Mouse (Mus musculus) C2C12 (cell line): ENCODE measurements at regions not wholly inside any gene's neighbourhood (a gene's known extent, or its start where the extent isn't known, plus 50 kb on each side); places are given as distances from the start of the nearest gene placed in this dataset.

Source experiments
- H3K27me3 ChIP-seq: one replicate; pipeline ENCODE4 v1.6.1; 2011; ENCODE audit not compliant: control insufficient read depth, insufficient read depth, insufficient read length
- H3K36me3 ChIP-seq: one replicate; pipeline ENCODE4 v1.6.1; 2011; ENCODE audit not compliant: control insufficient read depth, insufficient read depth
- H3K4me3 ChIP-seq: one replicate; pipeline ENCODE4 v1.5.1; 2011; ENCODE audit warnings: mild to moderate bottlenecking, control low read depth; ENCODE audit not compliant: poor library complexity, insufficient read depth, severe bottlenecking
- H3K79me2 ChIP-seq: one replicate; pipeline ENCODE4 v1.6.1; 2011; ENCODE audit not compliant: control insufficient read depth, insufficient read depth
- H3K79me3 ChIP-seq: one replicate; pipeline ENCODE4 v1.6.1; 2011; ENCODE audit warnings: low read depth, control low read depth
- H3ac ChIP-seq: one replicate; pipeline ENCODE3; 2011; ENCODE audit warnings: low read depth; ENCODE audit not compliant: control insufficient read depth, insufficient read length
- CEBPB ChIP-seq: IDR thresholded peaks from one replicate; pipeline ENCODE4 v1.6.1; 2011; ENCODE audit warnings: low read depth, mild to moderate bottlenecking, control low read depth, moderate library complexity
- CTCF ChIP-seq: IDR thresholded peaks from one replicate; pipeline ENCODE4 v1.5.1; 2011; ENCODE audit not compliant: control insufficient read depth, insufficient read depth, insufficient read length
- FOSL1 ChIP-seq: IDR thresholded peaks from one replicate; pipeline ENCODE4 v1.8.0; 2011; ENCODE audit warnings: mild to moderate bottlenecking, low read length; ENCODE audit not compliant: poor library complexity, insufficient read depth, severe bottlenecking
- MAX ChIP-seq: IDR thresholded peaks from one replicate; pipeline ENCODE4 v1.6.1; 2011; ENCODE audit warnings: mild to moderate bottlenecking, control low read depth
- MYOD1 ChIP-seq: IDR thresholded peaks from one replicate; pipeline ENCODE4 v1.6.1; 2011; ENCODE audit warnings: low read depth; ENCODE audit not compliant: control insufficient read depth, insufficient read length
- MYOG ChIP-seq: IDR thresholded peaks from one replicate; pipeline ENCODE4 v1.6.1; 2011; ENCODE audit not compliant: control insufficient read depth, insufficient read length; ENCODE audit errors: extremely low read depth
- USF1 ChIP-seq: IDR thresholded peaks from one replicate; pipeline ENCODE4 v1.6.1; 2011; ENCODE audit warnings: low read depth, mild to moderate bottlenecking, control low read depth, moderate library complexity

DNA sequence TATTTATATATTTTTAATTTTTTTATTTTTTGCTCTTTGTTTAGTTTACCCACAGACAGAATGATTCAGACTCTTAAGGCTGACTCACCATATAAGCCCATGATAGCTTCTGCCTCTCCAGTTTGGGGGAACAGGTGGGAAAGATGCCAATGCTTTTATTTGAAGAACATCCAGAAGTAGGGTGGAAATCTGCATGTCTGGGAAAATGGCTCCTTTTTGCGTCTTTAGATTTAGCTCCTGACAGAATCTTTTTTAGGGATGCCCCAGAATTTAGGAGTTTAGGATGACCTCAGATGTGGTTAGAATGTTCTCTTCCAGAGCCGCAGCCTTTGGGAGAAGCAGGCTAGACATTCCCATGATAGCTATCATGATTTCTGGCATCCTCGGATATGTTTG, 167.9 kb upstream of the Tgfbr2 start:
- Histone ChIP-seq H3K79me3 (no peaks in the 10 kb centered on the region), H3K27me3 (no peaks in the 10 kb centered on the region), H3K4me3 (no peak overlapping the region), H3K36me3 (no peaks in the 10 kb centered on the region), H3ac (no peak overlapping the region), H3K79me2 (no peaks in the 10 kb centered on the region)
- TF ChIP-seq CTCF (no peak), FOSL1 (peak; percentile 9)

DNA sequence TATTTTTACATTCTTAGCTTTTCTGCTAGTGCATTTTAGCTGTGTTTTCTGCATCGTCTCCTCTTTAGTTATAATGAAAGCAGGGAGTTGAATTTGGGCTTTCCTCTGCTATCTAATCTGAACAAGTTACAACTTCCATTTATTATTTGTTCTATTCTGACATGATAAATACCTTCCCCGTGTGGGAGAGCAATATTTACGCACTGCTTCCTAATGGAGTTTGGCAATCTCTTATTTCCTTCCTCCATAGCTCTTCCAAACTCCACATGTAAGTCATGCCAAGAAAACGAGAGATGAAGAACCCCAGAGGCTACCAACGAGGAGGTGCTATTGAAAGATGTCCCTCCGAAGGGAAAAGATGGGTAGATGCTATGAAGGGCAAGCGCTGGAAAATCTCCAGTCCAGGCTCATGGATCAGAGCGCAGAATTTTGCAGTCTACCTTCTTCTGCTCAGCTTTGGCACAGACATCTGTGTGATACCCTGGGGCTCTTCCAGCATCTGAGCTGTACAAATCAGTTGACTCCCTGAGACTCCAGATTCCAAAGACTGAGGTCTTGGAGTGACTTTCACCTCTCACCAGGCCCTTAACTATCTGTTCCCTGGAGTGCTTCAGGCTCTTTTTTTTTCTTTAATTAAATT, 167.4 kb upstream of the Tgfbr2 start:
- Histone ChIP-seq H3K27me3 (no peaks in the 10 kb centered on the region), H3K36me3 (no peaks in the 10 kb centered on the region), H3K4me3 (no peak overlapping the region), H3ac (no peak overlapping the region), H3K79me2 (no peaks in the 10 kb centered on the region), H3K79me3 (no peaks in the 10 kb centered on the region)
- TF ChIP-seq CTCF: no peak
- TF ChIP-seq USF1: no peak
- no peak for TF ChIP-seq FOSL1
- no peak for TF ChIP-seq MAX
- TF ChIP-seq CEBPB: no peak
- no peak for TF ChIP-seq MYOD1
- TF ChIP-seq MYOG: no peak

DNA sequence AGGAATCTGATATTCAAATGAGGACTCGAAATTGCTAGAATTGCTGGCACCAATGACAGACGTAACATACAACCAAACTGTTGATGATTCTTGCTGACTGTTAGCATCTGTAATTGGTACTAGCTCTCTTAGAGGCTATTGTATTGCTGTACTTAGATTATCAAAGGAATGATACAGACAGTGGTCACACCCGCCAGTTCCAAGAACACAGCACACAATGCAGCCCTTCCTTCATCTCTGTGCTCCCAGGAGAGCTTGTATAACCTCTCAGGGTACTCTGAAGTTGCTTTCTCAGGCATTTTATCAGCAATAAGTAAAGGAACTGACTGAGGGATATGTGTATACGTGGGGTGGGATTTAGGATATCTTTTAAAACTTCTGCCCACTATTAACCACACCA, 166.8 kb upstream of the Tgfbr2 start:
- TF ChIP-seq MYOD1 (no peak), MAX (no peak), MYOG (no peak), FOSL1 (no peak), CTCF (no peak), USF1 (no peak), CEBPB (no peak)
- H3K79me3 ChIP-seq: no peaks in the 10 kb centered on the region
- no peak overlapping the region for H3K4me3 ChIP-seq
- no peak overlapping the region for H3ac ChIP-seq
- no peaks in the 10 kb centered on the region for H3K79me2 ChIP-seq
- H3K27me3 ChIP-seq: no peaks in the 10 kb centered on the region
- H3K36me3 ChIP-seq: no peaks in the 10 kb centered on the region

DNA sequence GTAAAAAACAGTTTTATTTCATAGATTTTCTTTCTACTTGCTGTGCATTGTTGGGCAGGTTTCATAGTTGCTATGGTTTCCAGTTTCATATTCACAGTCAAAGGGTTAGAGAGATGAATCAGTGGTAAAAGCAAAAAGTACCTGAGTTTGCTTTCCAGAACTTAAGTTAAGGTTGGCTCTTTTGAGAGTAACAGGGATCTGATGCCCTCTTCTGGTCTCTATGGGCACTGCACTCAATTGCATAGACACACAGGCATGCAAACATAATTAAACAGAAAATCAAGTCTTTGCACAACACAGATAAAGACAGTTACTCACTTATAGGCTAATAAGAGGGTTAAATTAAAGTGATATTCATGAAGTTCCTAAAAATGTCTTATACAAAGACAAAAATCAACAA, 165.8 kb upstream of the Tgfbr2 start:
- H3K27me3 ChIP-seq: no peaks in the 10 kb centered on the region
- no peak overlapping the region for H3ac ChIP-seq
- H3K79me2 ChIP-seq: no peaks in the 10 kb centered on the region
- TF ChIP-seq CTCF: no peak
- no peak for TF ChIP-seq CEBPB
- no peak for TF ChIP-seq MYOD1
- no peak for TF ChIP-seq MAX
- TF ChIP-seq USF1: no peak
- TF ChIP-seq MYOG: no peak
- TF ChIP-seq FOSL1: no peak
- H3K4me3 ChIP-seq: no peak overlapping the region
- H3K79me3 ChIP-seq: no peaks in the 10 kb centered on the region
- no peaks in the 10 kb centered on the region for H3K36me3 ChIP-seq

DNA sequence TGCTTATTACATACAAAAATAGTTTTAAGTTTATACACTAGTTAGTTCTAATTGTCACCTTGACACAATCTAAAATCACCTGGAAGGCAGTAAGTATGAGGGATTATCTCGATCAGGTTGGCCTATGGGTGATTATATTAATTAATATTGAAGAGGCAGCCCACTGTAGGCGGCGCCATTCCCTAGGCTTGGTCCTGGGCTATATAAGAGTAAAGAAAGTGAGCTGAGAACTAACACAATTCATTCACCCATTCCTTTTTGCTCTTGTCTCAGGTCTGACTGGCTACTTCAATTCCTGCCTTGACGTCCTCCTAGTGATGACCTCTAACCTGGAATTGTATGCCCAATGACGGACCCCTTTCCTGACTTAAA, 163.6 kb upstream of the Tgfbr2 start:
- Histone ChIP-seq H3K4me3 (no peak overlapping the region), H3K79me3 (no peaks in the 10 kb centered on the region), H3K36me3 (no peaks in the 10 kb centered on the region), H3K79me2 (no peaks in the 10 kb centered on the region), H3ac (no peak overlapping the region), H3K27me3 (no peaks in the 10 kb centered on the region)
- TF ChIP-seq MAX (no peak), MYOD1 (no peak), MYOG (no peak), USF1 (no peak), CEBPB (no peak), FOSL1 (no peak), CTCF (no peak)

DNA sequence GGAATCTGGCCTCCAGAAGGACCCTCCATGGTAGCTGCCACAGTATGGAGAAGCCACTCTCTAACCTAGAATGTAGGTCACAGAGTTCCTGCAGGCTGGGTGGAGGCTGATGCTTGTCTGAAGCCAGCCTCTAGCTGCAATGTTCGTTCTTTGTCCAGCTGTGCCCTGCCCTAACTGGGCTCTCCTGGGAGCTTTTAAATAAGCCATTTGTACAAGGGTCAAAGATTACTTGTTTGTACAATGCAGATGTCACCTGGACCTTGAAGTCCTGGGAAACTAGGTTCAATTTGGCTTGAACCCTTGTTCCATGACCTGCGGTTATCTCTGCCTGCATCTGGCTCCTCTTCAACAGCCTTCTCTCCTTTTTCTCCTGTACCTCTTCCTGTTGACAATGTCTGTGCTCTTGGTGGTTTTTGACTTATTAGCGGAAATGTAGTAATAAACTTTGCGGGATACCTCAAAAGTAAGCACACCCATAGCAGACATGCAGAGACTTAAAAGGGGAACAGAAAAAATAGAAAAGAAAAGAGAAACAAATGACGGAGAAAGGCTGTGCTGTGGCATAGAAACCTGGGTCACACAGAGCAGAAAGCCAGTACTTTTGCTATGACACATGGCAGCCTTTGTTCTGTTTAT, 163.1 kb upstream of the Tgfbr2 start:
- Histone ChIP-seq H3K79me2 (no peaks in the 10 kb centered on the region), H3K36me3 (no peaks in the 10 kb centered on the region), H3K79me3 (no peaks in the 10 kb centered on the region), H3K4me3 (no peak overlapping the region), H3ac (no peak overlapping the region), H3K27me3 (no peaks in the 10 kb centered on the region)
- TF ChIP-seq MAX (no peak), CEBPB (no peak), CTCF (no peak), MYOD1 (no peak), USF1 (no peak), MYOG (no peak), FOSL1 (no peak)
